Mouse (Mus musculus) kidney, adult 2 months (tissue): Measurements from ENCODE around the gene Bend4. TPM values are rescaled to one million over a fixed set of nuclear protein-coding genes. Genes with fewer than 3 reads are reported as not detected.

ENCODE experiments used
- DNase-seq: peaks from one replicate; pipeline ENCODE4 v3.0.0; 2021
- H3K27ac ChIP-seq: fragments of 200-500 bp; 2 replicates; pipeline ENCODE4 v1.5.1; 2012; ENCODE audit warnings: low read depth, low read length, control low read depth, inconsistent platforms; ENCODE audit not compliant: insufficient read depth
- H3K27me3 ChIP-seq: fragments of 200-500 bp; replicated peaks from 2 replicates; pipeline ENCODE4 v1.6.1; 2012; ENCODE audit warnings: mild to moderate bottlenecking, moderate library complexity, low read length, inconsistent platforms; ENCODE audit not compliant: control insufficient read depth, insufficient read depth
- H3K36me3 ChIP-seq: fragments of 200-500 bp; 2 replicates; pipeline ENCODE4 v1.6.1; 2012; ENCODE audit warnings: mild to moderate bottlenecking, moderate library complexity, low read length, inconsistent platforms; ENCODE audit not compliant: control insufficient read depth, insufficient read depth
- H3K4me1 ChIP-seq: fragments of 200-500 bp; 2 replicates; pipeline ENCODE4 v1.6.1; 2011; ENCODE audit warnings: low read length; ENCODE audit not compliant: control insufficient read depth, insufficient read depth
- H3K4me3 ChIP-seq: fragments of 200-500 bp; 2 replicates; pipeline ENCODE4 v1.5.1; 2011; ENCODE audit warnings: mild to moderate bottlenecking, low read depth, low read length, control low read depth; ENCODE audit not compliant: insufficient read depth
- CTCF ChIP-seq: fragments of 200-500 bp; conservative IDR thresholded peaks from 2 replicates; pipeline ENCODE4 v1.5.1; 2011; ENCODE audit warnings: low read depth, mild to moderate bottlenecking, control low read depth, low read length, moderate library complexity, mixed read lengths; ENCODE audit not compliant: insufficient read depth, insufficient read length
- POLR2A ChIP-seq: fragments of 200-500 bp; IDR thresholded peaks from one replicate; pipeline ENCODE4 v1.6.1; 2011; ENCODE audit warnings: low read depth, low read length, control low read depth
- WGBS: fragments of 180-500 bp; shearing (Covaris S2); methylation state at CpG from one replicate; pipeline ENCODE4 v1.1.7; 2018; 5-methylcytosine and 5-hydroxymethylcytosine counted together
- polyA plus RNA-seq: library from polyadenylated mRNA; depleted of rRNA; stranded (reverse); fragments of >200 nt; gene quantifications from 2 replicates; pipeline ENCODE4 v1.2.3, GENCODE M21; 2012

Gene Bend4
- polyA plus RNA-seq, 1 experiment: 0.33 TPM

GRCm38 (mm10) chr5:67437403-67437802 is 9.3 kb upstream of the Bend4 start:
- Histone ChIP-seq H3K27ac (no peak overlapping the region), H3K36me3 (no peaks in the 10 kb centered on the region), H3K4me1 (0 out of 2 replicates have a peak, but pooled peaks cover 2% of the 10 kb centered on the region), H3K4me3 (no peak overlapping the region), H3K27me3 (no peaks in the 10 kb centered on the region; the same call in 1 of the 2 replicates)
- no peak for DNase-seq
- 29% methylated on average over 2 of the region's 2 CpGs for WGBS
- TF ChIP-seq CTCF (no peak), POLR2A (no peak)

GRCm38 (mm10) chr5:67426478-67427442 is 1.4 kb downstream of the Bend4 start:
- 4% methylated on average over 119 of the region's 121 CpGs for WGBS
- Histone ChIP-seq H3K36me3 (no peaks in the 10 kb centered on the region), H3K4me1 (no peaks in the 10 kb centered on the region), H3K4me3 (peak overlapping the region; percentile 68), H3K27me3 (peaks cover 11% of the 10 kb centered on the region), H3K27ac (no peak overlapping the region)
- TF ChIP-seq CTCF: no peak
- TF ChIP-seq POLR2A: no peak
- DNase-seq: peak; percentile 7

GRCm38 (mm10) chr5:67426011-67426410 is 2.1 kb downstream of the Bend4 start:
- no peaks in the 10 kb centered on the region for H3K36me3 ChIP-seq
- WGBS: 38% methylated on average over 5 of the region's 5 CpGs
- H3K4me3 ChIP-seq: no peak overlapping the region
- TF ChIP-seq POLR2A (no peak), CTCF (no peak)
- peaks cover 11% of the 10 kb centered on the region for H3K27me3 ChIP-seq
- no peaks in the 10 kb centered on the region for H3K4me1 ChIP-seq
- no peak overlapping the region for H3K27ac ChIP-seq
- DNase-seq: no peak

- Histone ChIP-seq H3K27ac (no peak overlapping the region), H3K27me3 (peaks cover 11% of the 10 kb centered on the region), H3K4me3 (no peak overlapping the region), H3K36me3 (no peaks in the 10 kb centered on the region), H3K4me1 (no peaks in the 10 kb centered on the region)
- DNase-seq: no peak
- no peak for TF ChIP-seq POLR2A
- WGBS: 68% methylated on average over 3 of the region's 3 CpGs
Measured at GRCm38 (mm10) chr5:67424636-67425035, 3.5 kb downstream of the Bend4 start.

GRCm38 (mm10) chr5:67423963-67424362 is 4.1 kb downstream of the Bend4 start:
- Histone ChIP-seq H3K27me3 (peaks cover 11% of the 10 kb centered on the region), H3K36me3 (no peaks in the 10 kb centered on the region), H3K27ac (no peak overlapping the region), H3K4me1 (no peaks in the 10 kb centered on the region), H3K4me3 (no peak overlapping the region)
- DNase-seq: no peak
- TF ChIP-seq CTCF: no peak
- TF ChIP-seq POLR2A: no peak
- WGBS: 83% methylated on average over 2 of the region's 2 CpGs

- WGBS: 89% methylated on average over 9 of the region's 9 CpGs
- TF ChIP-seq POLR2A (no peak), CTCF (no peak)
- no peak for DNase-seq
- Histone ChIP-seq H3K4me1 (no peaks in the 10 kb centered on the region), H3K27ac (no peak overlapping the region), H3K4me3 (no peak overlapping the region), H3K27me3 (peaks cover 11% of the 10 kb centered on the region), H3K36me3 (no peaks in the 10 kb centered on the region)
Measured at GRCm38 (mm10) chr5:67423326-67423725, 4.8 kb downstream of the Bend4 start.

GRCm38 (mm10) chr5:67419407-67419806 is 8.7 kb downstream of the Bend4 start:
- DNase-seq: no peak
- Histone ChIP-seq H3K27me3 (no peaks in the 10 kb centered on the region; the same call in 1 of the 2 replicates), H3K36me3 (no peaks in the 10 kb centered on the region), H3K4me1 (no peaks in the 10 kb centered on the region), H3K27ac (no peak overlapping the region), H3K4me3 (no peak overlapping the region)
- TF ChIP-seq POLR2A (no peak), CTCF (no peak)
- WGBS: 68% methylated on average over 4 of the region's 4 CpGs
